10 mouse cellular contexts compared by ENCODE assay signal in the genomic region with DNA sequence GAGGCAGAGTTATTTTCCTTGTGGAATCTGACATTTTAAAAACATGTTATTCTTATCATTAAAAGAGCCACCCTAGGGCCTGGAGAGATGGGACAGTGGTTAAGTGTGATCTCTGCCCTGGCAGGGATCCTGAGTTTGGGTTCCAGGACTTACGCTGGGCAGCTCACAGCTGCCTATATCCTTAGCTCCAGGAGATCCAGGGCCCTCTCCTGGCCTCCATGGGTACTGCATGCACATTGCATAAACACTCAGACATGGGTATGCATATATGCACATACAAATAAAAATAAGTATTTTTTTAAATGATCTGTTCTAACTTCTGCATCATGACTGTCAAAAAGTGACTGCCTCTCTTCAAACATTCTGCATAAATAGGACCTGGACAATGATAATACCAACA.
DNase-seq lines count a peak whose midpoint lies in the region; ATAC-seq and TF ChIP-seq lines count a peak whose summit lies in the region.
"Had no signal": no experiment of that assay in that cellular context is flagged by ENCODE, and none has a peak within 500 bp of the region (broad histone marks: within the 10 kb centered on the region; RNA-seq: fewer than 3 reads in every experiment).

No protein-coding gene starts in this region.

- H3K27ac ChIP-seq in forebrain, embryonic 14.5 days (ENCODE audit: low read depth, low read length) = no peak overlapping the region
- H3K27ac ChIP-seq in forebrain, embryonic 15.5 days (replicated peaks) = no peak overlapping the region
- no peak overlapping the region for H3K27ac ChIP-seq in liver, postnatal 0 days (ENCODE audit: low read depth)
- H3K27ac ChIP-seq in forebrain, embryonic 10.5 days = no peak overlapping the region
- H3K27ac ChIP-seq: heart, embryonic 15.5 days had no signal

- TF ChIP-seq EP300 in liver, postnatal 0 days (IDR thresholded peaks at IDR 0.05; ENCODE audit: low read depth) = no peak

- no peaks in the 10 kb centered on the region for H3K27me3 ChIP-seq in forebrain, embryonic 14.5 days (replicated peaks; ENCODE audit: control insufficient read depth, insufficient read depth, low read length)
- no peaks in the 10 kb centered on the region for H3K27me3 ChIP-seq in forebrain, embryonic 15.5 days
- no peaks in the 10 kb centered on the region for H3K27me3 ChIP-seq in liver, postnatal 0 days (ENCODE audit: insufficient read depth, low read length)
- H3K27me3 ChIP-seq in forebrain, embryonic 10.5 days (ENCODE audit: poor library complexity, severe bottlenecking) = no peaks in the 10 kb centered on the region
- H3K27me3 ChIP-seq: heart, embryonic 15.5 days; megakaryocyte, embryonic 14.5 days had no signal

- H3K9me3 ChIP-seq in forebrain, embryonic 14.5 days (replicated peaks; ENCODE audit: control insufficient read depth, low read length) = no peaks in the 10 kb centered on the region
- H3K9me3 ChIP-seq in forebrain, embryonic 15.5 days = no peaks in the 10 kb centered on the region
- no peaks in the 10 kb centered on the region for H3K9me3 ChIP-seq in liver, postnatal 0 days (ENCODE audit: low read length)
- no peaks in the 10 kb centered on the region for H3K9me3 ChIP-seq in forebrain, embryonic 10.5 days
- H3K9me3 ChIP-seq: heart, embryonic 15.5 days; megakaryocyte, embryonic 14.5 days had no signal

- peak; percentile 6 for DNase-seq in forebrain, embryonic 14.5 days (ENCODE audit: low spot score)
- no peak for DNase-seq in liver, postnatal 0 days
- no peak for DNase-seq in liver
- peak; percentile 56 for DNase-seq in ZHBTc4 (ENCODE audit: low read depth, low spot score)
- peak; percentile 28 for DNase-seq in lung, postnatal 14 days
- DNase-seq in forebrain, embryonic 10.5 days (ENCODE audit: extremely low spot score, low spot score) = no peak

- 36% methylated on average over 1 of the region's 1 CpGs for WGBS in forebrain, embryonic 14.5 days
- 53% methylated on average over 1 of the region's 1 CpGs for WGBS in forebrain, embryonic 15.5 days
- 42% methylated on average over 1 of the region's 1 CpGs for WGBS in liver, postnatal 0 days (ENCODE audit: insufficient replicate concordance)
- WGBS in forebrain, embryonic 10.5 days = 48% methylated on average over 1 of the region's 1 CpGs

- H3K36me3 ChIP-seq in forebrain, embryonic 14.5 days (ENCODE audit: control insufficient read depth, insufficient read depth, low read length) = no peaks in the 10 kb centered on the region
- H3K36me3 ChIP-seq in forebrain, embryonic 15.5 days = no peaks in the 10 kb centered on the region
- H3K36me3 ChIP-seq in liver, postnatal 0 days (replicated peaks; ENCODE audit: insufficient read depth, low read length) = no peaks in the 10 kb centered on the region
- H3K36me3 ChIP-seq in forebrain, embryonic 10.5 days (replicated peaks) = no peaks in the 10 kb centered on the region
- H3K36me3 ChIP-seq: heart, embryonic 15.5 days had no signal

- no peak overlapping the region for H3K4me3 ChIP-seq in forebrain, embryonic 14.5 days (ENCODE audit: low read depth, low read length)
- H3K4me3 ChIP-seq in forebrain, embryonic 15.5 days = no peak overlapping the region
- no peak overlapping the region for H3K4me3 ChIP-seq in liver, postnatal 0 days (ENCODE audit: low read depth, low read length)
- H3K4me3 ChIP-seq in forebrain, embryonic 10.5 days = no peak overlapping the region
- H3K4me3 ChIP-seq: heart, embryonic 15.5 days; megakaryocyte, embryonic 14.5 days had no signal

- H3K4me1 ChIP-seq in forebrain, embryonic 14.5 days (ENCODE audit: control insufficient read depth, insufficient read depth, low read length) = no peaks in the 10 kb centered on the region
- H3K4me1 ChIP-seq in forebrain, embryonic 15.5 days = no peaks in the 10 kb centered on the region
- no peaks in the 10 kb centered on the region for H3K4me1 ChIP-seq in liver, postnatal 0 days (ENCODE audit: insufficient read depth)
- no peaks in the 10 kb centered on the region for H3K4me1 ChIP-seq in forebrain, embryonic 10.5 days
- H3K4me1 ChIP-seq: heart, embryonic 15.5 days; megakaryocyte, embryonic 14.5 days had no signal

- H3K9ac ChIP-seq in forebrain, embryonic 14.5 days (ENCODE audit: low read length) = no peak overlapping the region
- no peak overlapping the region for H3K9ac ChIP-seq in forebrain, embryonic 15.5 days (replicated peaks)
- no peak overlapping the region for H3K9ac ChIP-seq in liver, postnatal 0 days (replicated peaks)
- H3K9ac ChIP-seq: heart, embryonic 15.5 days had no signal

- no peak for ATAC-seq in forebrain, embryonic 14.5 days
- no peak for ATAC-seq in forebrain, embryonic 15.5 days (replicated peaks)
- no peak for ATAC-seq in liver, postnatal 0 days
- no peak for ATAC-seq in inflammation-experienced regulatory T-cells, adult 6 months

- TF ChIP-seq CTCF in liver, postnatal 0 days (IDR thresholded peaks at IDR 0.05; ENCODE audit: low read depth) = peak; percentile 43

- no peak overlapping the region for H3K4me2 ChIP-seq in forebrain, embryonic 14.5 days (ENCODE audit: low read length)
- no peak overlapping the region for H3K4me2 ChIP-seq in forebrain, embryonic 15.5 days (replicated peaks)
- no peak overlapping the region for H3K4me2 ChIP-seq in liver, postnatal 0 days (ENCODE audit: low read depth, low read length)
- H3K4me2 ChIP-seq: heart, embryonic 15.5 days had no signal

Comparison
In these comparisons a context has a peak if more than half of its experiments do, and no peak if none do; other contexts are left out.
1. DNase-seq: peak in forebrain, embryonic 14.5 days (single experiment), ZHBTc4 (single experiment) and lung, postnatal 14 days (single experiment); none in liver, postnatal 0 days (single experiment), liver (single experiment) and forebrain, embryonic 10.5 days (single experiment).